Mouse (Mus musculus): ENCODE results near the gene Zfp981.

- TF ChIP-seq POLR2A (IDR thresholded peaks at IDR 0.05; ENCODE audit: borderline replicate concordance, low read depth, low read length) = no peak
- TF ChIP-seq CTCF (IDR thresholded peaks at IDR 0.05; ENCODE audit: low read depth, low read length) = no peak
Measured at GRCm38 (mm10) chr4:146455321-146455721, 46.5 kb upstream of the Zfp981 start.

All from bone marrow macrophage, adult 2 months (primary cell).